Mouse (Mus musculus): ENCODE measurements around the gene Thy1. TPM values are rescaled to one million over a fixed set of nuclear protein-coding genes. Genes with fewer than 3 reads are reported as not detected.

The Thy1 gene
- polyA plus RNA-seq, 1 experiment from 2014 or later = 7.2 TPM

DNA sequence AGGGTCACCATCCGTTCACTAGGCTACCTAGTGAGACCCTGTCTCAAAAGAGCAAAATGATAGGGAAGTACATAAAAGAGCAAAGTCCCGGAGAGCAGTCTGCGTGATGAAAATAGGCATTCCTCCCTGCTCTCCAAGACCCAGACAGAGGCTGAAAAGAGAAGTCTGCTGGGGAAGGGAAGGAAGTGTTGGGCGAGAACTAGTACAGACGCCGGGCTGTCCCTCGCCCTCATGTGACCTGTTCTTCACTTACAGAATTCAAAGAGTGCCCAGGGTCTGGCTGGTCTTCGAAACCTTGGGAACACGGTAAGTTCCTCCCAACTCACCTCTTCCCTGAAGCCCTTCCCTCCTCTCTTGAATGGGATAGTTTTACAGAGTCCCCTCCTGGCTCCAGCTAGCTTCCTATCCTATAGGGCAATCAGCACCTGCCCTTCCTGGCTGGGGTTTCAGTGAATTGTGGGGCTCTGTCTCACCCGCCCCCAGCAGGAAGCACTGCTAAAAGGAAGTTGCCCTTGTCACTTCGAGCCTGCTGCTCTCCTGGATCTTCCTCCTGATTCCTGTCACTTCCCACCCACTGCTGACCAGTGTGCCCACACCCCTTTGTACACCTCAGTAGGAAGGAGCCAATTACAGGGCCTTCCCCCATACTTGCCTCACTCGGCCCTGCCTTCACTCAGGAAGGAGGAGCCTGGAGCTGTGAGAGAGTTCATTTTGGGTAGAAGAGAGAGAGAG, 45.9 kb downstream of the Thy1 start:
- no peak for ATAC-seq (ENCODE audit: low FRiP score, low read depth)
- H3K4me1 ChIP-seq (replicated peaks) = peaks cover 30% of the 10 kb centered on the region
- no peaks in the 10 kb centered on the region for H3K36me3 ChIP-seq
- H3K27ac ChIP-seq (replicated peaks) = no peak overlapping the region
- H3K27me3 ChIP-seq = peaks cover 15% of the 10 kb centered on the region
- 68% methylated on average over 12 of the region's 12 CpGs for WGBS
- H3K4me2 ChIP-seq = no peak overlapping the region
- no peak overlapping the region for H3K4me3 ChIP-seq
- H3K9ac ChIP-seq = no peak overlapping the region
- no peaks in the 10 kb centered on the region for H3K9me3 ChIP-seq

GRCm38 (mm10) chr9:44093612-44094503, 50.7 kb downstream of the Thy1 start:
- no peak for ATAC-seq (ENCODE audit: low FRiP score, low read depth)
- 0 out of 2 replicates have a peak overlapping the region, but pooled peaks have one; percentile 14 for H3K9ac ChIP-seq

DNA sequence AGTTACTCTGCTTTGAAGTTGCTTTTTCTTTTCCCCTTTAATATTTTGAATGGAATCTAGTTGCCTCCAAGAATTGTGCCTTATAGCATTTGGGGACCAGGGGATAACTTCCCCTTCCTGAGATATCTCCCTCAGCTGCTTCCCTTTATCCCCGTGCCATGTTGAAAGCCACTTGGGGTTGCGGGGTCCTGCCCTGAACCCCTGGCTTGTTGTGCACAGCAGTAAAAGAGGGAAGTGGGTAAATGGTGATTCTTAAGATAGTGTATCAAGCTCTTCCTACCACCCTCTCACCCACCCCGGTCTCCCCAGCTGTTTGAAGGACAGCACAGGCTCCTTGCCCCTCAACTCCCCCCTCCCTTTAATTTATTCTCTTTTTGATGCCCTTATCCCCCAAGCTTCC, 51.6 kb downstream of the Thy1 start:
- Histone ChIP-seq H3K27me3 (no peaks in the 10 kb centered on the region), H3K9ac (no peak overlapping the region), H3K27ac (replicated peaks) (no peak overlapping the region), H3K4me1 (replicated peaks) (peaks cover 13% of the 10 kb centered on the region), H3K4me3 (no peak overlapping the region), H3K36me3 (no peaks in the 10 kb centered on the region), H3K4me2 (no peak overlapping the region), H3K9me3 (no peaks in the 10 kb centered on the region)
- no peak for ATAC-seq (ENCODE audit: low FRiP score, low read depth)
- 96% methylated on average over 3 of the region's 3 CpGs for WGBS

More at GRCm38 (mm10) chr9:44093612-44094503, 50.7 kb downstream of the Thy1 start:
- WGBS = 31% methylated on average over 24 of the region's 24 CpGs
- Histone ChIP-seq H3K4me3 (peak overlapping the region; percentile 29), H3K4me1 (replicated peaks) (peaks cover 13% of the 10 kb centered on the region), H3K27me3 (no peaks in the 10 kb centered on the region), H3K36me3 (no peaks in the 10 kb centered on the region), H3K4me2 (peak overlapping the region; percentile 58), H3K9me3 (no peaks in the 10 kb centered on the region), H3K27ac (replicated peaks) (no peak overlapping the region)

- H3K9ac ChIP-seq = no peak overlapping the region
- H3K36me3 ChIP-seq = no peaks in the 10 kb centered on the region
- no peak overlapping the region for H3K27ac ChIP-seq (replicated peaks)
- H3K4me1 ChIP-seq (replicated peaks) = peaks cover 13% of the 10 kb centered on the region
- no peak overlapping the region for H3K4me2 ChIP-seq
- 88% methylated on average over 9 of the region's 9 CpGs for WGBS
- H3K4me3 ChIP-seq = no peak overlapping the region
- H3K27me3 ChIP-seq = no peaks in the 10 kb centered on the region
- ATAC-seq (ENCODE audit: low FRiP score, low read depth) = no peak
- H3K9me3 ChIP-seq = no peaks in the 10 kb centered on the region
Measured at GRCm38 (mm10) chr9:44095781-44096180, 52.6 kb downstream of the Thy1 start.

- 12% methylated on average over 9 of the region's 9 CpGs for WGBS
- no peak overlapping the region for H3K4me2 ChIP-seq
- H3K27me3 ChIP-seq = no peaks in the 10 kb centered on the region
- H3K4me1 ChIP-seq (replicated peaks) = peaks cover 13% of the 10 kb centered on the region
- H3K9me3 ChIP-seq = no peaks in the 10 kb centered on the region
- no peak overlapping the region for H3K4me3 ChIP-seq
- peak overlapping the region; percentile 66 for H3K27ac ChIP-seq (replicated peaks)
- no peak overlapping the region for H3K9ac ChIP-seq
- H3K36me3 ChIP-seq = no peaks in the 10 kb centered on the region
- peak; percentile 65 for ATAC-seq (ENCODE audit: low FRiP score, low read depth)
Measured at GRCm38 (mm10) chr9:44096536-44096935, 53.4 kb downstream of the Thy1 start.

Other genes starting within 250 kb of the Thy1 start
- gene Usp2, start 23.6 kb downstream of the Thy1 start, polyA plus RNA-seq (2015; fragmentation: Nextera tagmentation; extraction: Ambion mirVana) = 12.2 and 15.2 TPM in 2 replicates
- gene Mfrp, start 58.3 kb downstream of the Thy1 start, polyA plus RNA-seq (2015; fragmentation: Nextera tagmentation; extraction: Ambion mirVana) = 0.13 and 0.35 TPM in 2 replicates
- 6.6 and 8.7 TPM in 2 replicates for gene C1qtnf5, start 63.9 kb downstream of the Thy1 start, polyA plus RNA-seq (2015; fragmentation: Nextera tagmentation; extraction: Ambion mirVana)
- gene Gm49380, start 70.1 kb downstream of the Thy1 start, polyA plus RNA-seq (2015; fragmentation: Nextera tagmentation; extraction: Ambion mirVana) = 0.13 TPM in 1 of 2 replicates, not detected in the other
- gene Rnf26, start 70.1 kb downstream of the Thy1 start, polyA plus RNA-seq (2015; fragmentation: Nextera tagmentation; extraction: Ambion mirVana) = 33.9 and 37.4 TPM in 2 replicates
- gene Mcam, start 91.1 kb downstream of the Thy1 start, polyA plus RNA-seq (2015; fragmentation: Nextera tagmentation; extraction: Ambion mirVana) = 11.3 and 13.7 TPM in 2 replicates
- 20.3 and 22.5 TPM in 2 replicates for gene Cbl, start 190.7 kb downstream of the Thy1 start, polyA plus RNA-seq (2015; fragmentation: Nextera tagmentation; extraction: Ambion mirVana)
- gene Ccdc153, start 197.3 kb downstream of the Thy1 start, polyA plus RNA-seq (2015; fragmentation: Nextera tagmentation; extraction: Ambion mirVana) = not detected in 2 replicates
- gene Pdzd3, start 208.1 kb downstream of the Thy1 start, polyA plus RNA-seq (2015; fragmentation: Nextera tagmentation; extraction: Ambion mirVana) = 0.39 and 0.87 TPM in 2 replicates
- gene Nlrx1, start 225.2 kb downstream of the Thy1 start, polyA plus RNA-seq (2015; fragmentation: Nextera tagmentation; extraction: Ambion mirVana) = 4.1 and 5.9 TPM in 2 replicates
- gene Abcg4, start 245.2 kb downstream of the Thy1 start, polyA plus RNA-seq (2015; fragmentation: Nextera tagmentation; extraction: Ambion mirVana) = 28.7 and 32.1 TPM in 2 replicates

All from hindbrain, embryonic 15.5 days (tissue).